Comparison of ENCODE assay signal across 36 mouse cellular contexts in the genomic region with DNA sequence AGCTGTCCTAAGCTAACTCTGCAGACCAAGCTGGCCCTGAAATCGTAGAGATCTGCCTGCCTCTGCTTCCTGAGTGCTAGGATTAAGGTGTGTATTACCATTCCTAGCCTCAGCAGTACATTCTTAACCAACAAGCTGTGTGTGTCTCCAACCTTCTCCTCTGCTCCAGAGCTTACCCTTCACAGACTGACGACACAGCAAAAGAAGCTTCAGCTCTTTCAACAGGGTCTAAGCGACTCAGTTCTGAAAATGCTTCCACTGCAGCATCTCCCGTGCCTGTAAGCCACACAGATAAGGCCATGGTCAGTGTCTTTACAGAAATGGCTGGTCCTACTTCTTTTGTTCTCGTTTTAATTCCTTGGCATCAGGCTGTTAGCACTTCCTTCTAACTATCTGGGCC. TPM values are rescaled to one million over a fixed set of nuclear protein-coding genes. Genes with fewer than 3 reads are reported as not detected.
"Had no signal": no experiment of that assay in that cellular context is flagged by ENCODE, and none has a peak within 500 bp of the region (broad histone marks: within the 10 kb centered on the region; RNA-seq: fewer than 3 reads in every experiment).

No protein-coding gene starts in this region.

- H3K4me1 ChIP-seq: heart, embryonic 13.5 days; heart, embryonic 15.5 days; hindbrain, embryonic 10.5 days; hindbrain, embryonic 12.5 days; intestine, embryonic 15.5 days; limb, embryonic 10.5 days; limb, embryonic 12.5 days; liver, embryonic 13.5 days; liver, embryonic 15.5 days had no signal

- ATAC-seq: hindbrain, embryonic 16.5 days; inflammation-experienced regulatory T-cells, adult 6 months; intestine, embryonic 15.5 days had no signal

- H3K4me3 ChIP-seq: heart, adult 2 months; heart, embryonic 13.5 days; heart, embryonic 15.5 days; hindbrain, embryonic 10.5 days; hindbrain, embryonic 12.5 days; intestine, embryonic 15.5 days; layer of hippocampus, adult 2 months; left cerebral cortex, adult 2 months; limb, embryonic 10.5 days; limb, embryonic 12.5 days; liver, embryonic 13.5 days; liver, embryonic 15.5 days had no signal

- H3K4me2 ChIP-seq: heart, embryonic 13.5 days; heart, embryonic 15.5 days; hindbrain, embryonic 12.5 days; hindbrain, embryonic 14.5 days; intestine, embryonic 15.5 days; limb, embryonic 12.5 days; liver, embryonic 11.5 days; liver, embryonic 13.5 days; liver, embryonic 15.5 days had no signal

- H3K9ac ChIP-seq: heart, embryonic 13.5 days; heart, embryonic 15.5 days; hindbrain, embryonic 12.5 days; hindbrain, embryonic 14.5 days; intestine, embryonic 15.5 days; limb, embryonic 12.5 days; liver, embryonic 13.5 days; liver, embryonic 15.5 days had no signal

- H3K27me3 ChIP-seq: heart, embryonic 13.5 days; heart, embryonic 15.5 days; hindbrain, embryonic 12.5 days; intestine, embryonic 15.5 days; limb, embryonic 12.5 days; liver, embryonic 13.5 days; liver, embryonic 15.5 days had no signal

- DNase-seq: gastrocnemius, postnatal 14 days; gastrocnemius, postnatal 36 days; heart, adult 2 months; heart, postnatal 4 days; kidney, adult 18-20 months; kidney, adult 8-10 months; kidney, postnatal 10 days; kidney, postnatal 25 days; kidney, postnatal 4 days; liver; liver, embryonic 13.5 days had no signal

- H3K27ac ChIP-seq: heart, adult 2 months; heart, embryonic 13.5 days; heart, embryonic 15.5 days; hindbrain, embryonic 10.5 days; hindbrain, embryonic 12.5 days; hindbrain, embryonic 14.5 days; intestine, embryonic 15.5 days; layer of hippocampus, adult 2 months; left cerebral cortex, adult 2 months; limb, embryonic 10.5 days; limb, embryonic 12.5 days; liver, embryonic 13.5 days; liver, embryonic 15.5 days had no signal

- H3K9me3 ChIP-seq: heart, embryonic 13.5 days; heart, embryonic 15.5 days; hindbrain, embryonic 10.5 days; hindbrain, embryonic 12.5 days; intestine, embryonic 15.5 days; limb, embryonic 10.5 days; limb, embryonic 12.5 days; liver, embryonic 13.5 days; liver, embryonic 15.5 days had no signal

RNA-seq across cellular contexts. Expression of a gene that starts 15.0 kb away (rescaled TPM):
- polyA plus RNA-seq: gonadal fat pad, adult 2 months; heart, embryonic 13.5 days; hindbrain, embryonic 10.5 days; hindbrain, embryonic 12.5 days; hindbrain, embryonic 14.5 days; inflammation-experienced regulatory T-cells, adult 6 months; intestine, embryonic 15.5 days; kidney, embryonic 14.5 days; kidney, embryonic 16.5 days; limb, embryonic 12.5 days; liver, embryonic 11.5 days; liver, embryonic 13.5 days; liver, embryonic 15.5 days had no signal

RNA-seq across cellular contexts. Expression of a gene that starts 43.1 kb away (rescaled TPM):
- total RNA-seq: gastrocnemius, adult 18-20 months; gastrocnemius, adult 8-10 months; gastrocnemius, postnatal 14 days; gastrocnemius, postnatal 36 days; heart, adult 2 months; heart, postnatal 25 days; heart, postnatal 4 days; layer of hippocampus, adult 2 months; layer of hippocampus, postnatal 10 days; layer of hippocampus, postnatal 25 days; left cerebral cortex, postnatal 14 days; left cerebral cortex, postnatal 36 days had no signal
- polyA plus RNA-seq: gonadal fat pad, adult 2 months; heart, adult 2 months; heart, embryonic 13.5 days; heart, embryonic 15.5 days; hindbrain, embryonic 14.5 days; inflammation-experienced regulatory T-cells, adult 6 months; intestine, embryonic 15.5 days; kidney, embryonic 16.5 days; limb, embryonic 14.5 days had no signal
